Mouse (Mus musculus) mature B cell (primary cell): ENCODE results near the gene Ifi211.
"Not testable (repeated sequence)": the region's sequence is repeated elsewhere in the genome, so short reads cannot be mapped to it uniquely, and the experiment has no call there.

ENCODE experiments used
- in situ Hi-C: fragments of 300-500 bp; cut with MboI; formaldehyde crosslinking; loops from 2 replicates; pipeline ENCODE4 v1.14.3; 2019

The Ifi211 gene

DNA sequence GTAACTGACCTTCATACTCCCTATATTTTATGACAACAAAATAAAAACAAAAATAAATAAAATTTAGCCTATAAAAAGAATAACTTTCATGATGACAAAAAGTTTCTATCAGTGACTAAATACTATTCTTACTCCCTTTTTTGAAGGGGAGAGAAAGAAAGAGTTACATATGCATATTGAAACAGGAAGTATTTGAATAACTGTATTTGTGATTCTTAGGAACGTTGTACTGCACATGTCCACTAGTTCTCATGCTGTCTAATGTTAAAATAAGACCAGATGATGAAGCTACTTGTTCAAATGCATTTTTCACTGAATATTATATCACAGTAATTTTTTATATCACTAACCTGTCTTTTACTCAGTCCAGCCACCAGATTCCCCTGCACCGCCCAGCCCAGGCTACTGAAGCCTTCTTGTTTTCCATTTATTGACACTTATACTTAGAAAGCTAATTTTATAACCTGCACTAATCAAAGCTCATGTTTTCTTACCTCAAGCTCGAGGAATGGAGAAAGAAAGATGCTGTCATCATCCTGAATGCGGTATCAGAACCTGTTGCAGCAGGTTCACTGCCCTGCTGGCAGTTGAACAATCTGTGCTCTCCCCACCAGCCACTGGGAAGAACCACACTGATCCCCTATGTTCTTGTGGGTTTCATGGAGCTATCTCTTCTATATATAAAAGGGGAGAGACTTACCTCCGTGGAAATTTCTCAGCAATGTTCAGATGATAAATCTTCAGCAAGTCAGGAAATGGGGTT, 33.4 kb downstream of the Ifi211 start:
- in situ Hi-C loops, result not testable (repeated sequence)

GRCm38 (mm10) chr1:173878264-173878663, 34.6 kb downstream of the Ifi211 start:
- in situ Hi-C loops, result not testable (repeated sequence)

- in situ Hi-C loops, result not testable (repeated sequence)
Observed at GRCm38 (mm10) chr1:173877125-173877524, 35.7 kb downstream of the Ifi211 start.

- in situ Hi-C loops, result loop anchor here (25.0 kb wide), 1 partner anchor 406 kb away; no protein-coding TSS in a partner anchor
Observed at GRCm38 (mm10) chr1:173868586-173868985, 44.3 kb downstream of the Ifi211 start.

DNA sequence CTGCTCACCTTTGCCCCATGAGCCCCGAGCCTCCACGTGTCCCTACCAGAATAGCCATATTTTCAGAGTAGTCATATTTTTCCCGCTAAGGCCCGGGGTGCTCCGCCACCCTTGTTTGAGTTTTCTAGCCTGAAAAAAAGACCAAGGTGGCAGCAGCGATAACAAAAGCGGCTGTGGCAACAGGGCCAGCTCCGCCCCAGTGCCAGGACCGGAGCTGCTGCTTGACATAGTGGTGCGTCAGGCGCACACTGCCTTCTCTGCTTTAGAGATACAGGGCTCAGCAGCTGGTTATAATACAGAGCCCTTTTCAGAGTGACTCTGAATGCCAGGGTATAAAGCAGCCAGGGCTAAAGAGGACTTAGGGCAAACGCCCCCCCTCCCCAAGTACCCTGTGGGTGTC, 46.3 kb downstream of the Ifi211 start:
- in situ Hi-C loops, result loop anchor here (25.0 kb wide), 1 partner anchor 404 kb away; no protein-coding TSS in a partner anchor

- in situ Hi-C loops, result loop anchor here (25.0 kb wide), 1 partner anchor 391 kb away; no protein-coding TSS in a partner anchor
Observed at GRCm38 (mm10) chr1:173853711-173854110, 59.1 kb downstream of the Ifi211 start.

GRCm38 (mm10) chr1:173852853-173853252, 60.0 kb downstream of the Ifi211 start:
- in situ Hi-C loops, result loop anchor here (25.0 kb wide), 1 partner anchor 391 kb away; no protein-coding TSS in a partner anchor
